Mouse (Mus musculus): ENCODE results near the gene Hpn.

The Hpn gene

DNA sequence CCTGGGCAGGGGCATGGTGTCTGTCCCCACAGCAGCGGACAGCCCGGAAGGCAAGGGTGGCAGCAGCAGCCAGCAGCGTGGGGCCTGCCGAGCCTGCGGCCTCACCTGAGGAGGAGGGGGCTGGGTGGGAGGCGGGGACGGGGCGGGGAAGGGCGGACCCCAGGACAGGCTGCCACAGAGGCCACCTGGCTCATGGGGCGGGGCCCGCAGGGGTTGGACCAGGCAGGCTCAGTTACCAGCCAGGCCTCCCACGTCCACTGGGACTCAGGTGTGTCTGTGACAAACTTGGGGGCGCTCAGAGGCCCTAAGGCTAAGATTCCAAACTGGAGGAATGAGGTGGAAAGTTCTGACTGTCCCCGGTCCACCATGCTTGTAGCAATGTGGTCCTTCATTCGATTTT is at the start of gene Hpn:
TSS of gene Hpn (minus strand) at position 109 of the 400 bp plus-strand sequence.
- DNase-seq (ENCODE audit: low spot score) = no peak

- DNase-seq (ENCODE audit: low spot score) = no peak
Observed at GRCm38 (mm10) chr7:31164748-31165147, 49.7 kb upstream of the Hpn start.

- no peak for DNase-seq (ENCODE audit: low spot score)
Observed at GRCm38 (mm10) chr7:31163666-31164577, 48.8 kb upstream of the Hpn start.

GRCm38 (mm10) chr7:31162324-31162723 is 47.2 kb upstream of the Hpn start:
- no peak for DNase-seq (ENCODE audit: low spot score)

GRCm38 (mm10) chr7:31161831-31162230 is 46.7 kb upstream of the Hpn start:
- no peak for DNase-seq (ENCODE audit: low spot score)

- DNase-seq (ENCODE audit: low spot score) = no peak
Observed at GRCm38 (mm10) chr7:31161246-31161645, 46.2 kb upstream of the Hpn start.

DNA sequence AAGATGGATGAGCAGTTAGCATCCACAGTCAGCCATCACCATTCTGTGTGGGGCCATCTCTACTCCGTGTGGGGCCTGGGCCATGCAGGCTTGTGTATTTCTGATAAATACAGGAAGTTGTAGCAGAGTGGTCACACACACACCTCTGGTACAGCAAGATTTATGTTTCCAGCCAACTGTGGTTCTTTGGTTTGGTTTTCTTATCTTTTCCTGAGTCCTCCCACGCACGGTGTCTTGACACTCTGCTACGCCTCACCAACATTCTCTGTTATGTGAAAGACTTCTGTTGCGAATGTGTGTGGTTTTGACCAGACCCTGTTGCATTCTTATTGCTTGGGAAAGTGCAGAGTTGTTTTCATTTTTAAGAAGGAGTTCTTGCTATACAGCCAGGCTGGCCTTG is 45.7 kb upstream of the Hpn start:
- DNase-seq (ENCODE audit: low spot score) = no peak

DNA sequence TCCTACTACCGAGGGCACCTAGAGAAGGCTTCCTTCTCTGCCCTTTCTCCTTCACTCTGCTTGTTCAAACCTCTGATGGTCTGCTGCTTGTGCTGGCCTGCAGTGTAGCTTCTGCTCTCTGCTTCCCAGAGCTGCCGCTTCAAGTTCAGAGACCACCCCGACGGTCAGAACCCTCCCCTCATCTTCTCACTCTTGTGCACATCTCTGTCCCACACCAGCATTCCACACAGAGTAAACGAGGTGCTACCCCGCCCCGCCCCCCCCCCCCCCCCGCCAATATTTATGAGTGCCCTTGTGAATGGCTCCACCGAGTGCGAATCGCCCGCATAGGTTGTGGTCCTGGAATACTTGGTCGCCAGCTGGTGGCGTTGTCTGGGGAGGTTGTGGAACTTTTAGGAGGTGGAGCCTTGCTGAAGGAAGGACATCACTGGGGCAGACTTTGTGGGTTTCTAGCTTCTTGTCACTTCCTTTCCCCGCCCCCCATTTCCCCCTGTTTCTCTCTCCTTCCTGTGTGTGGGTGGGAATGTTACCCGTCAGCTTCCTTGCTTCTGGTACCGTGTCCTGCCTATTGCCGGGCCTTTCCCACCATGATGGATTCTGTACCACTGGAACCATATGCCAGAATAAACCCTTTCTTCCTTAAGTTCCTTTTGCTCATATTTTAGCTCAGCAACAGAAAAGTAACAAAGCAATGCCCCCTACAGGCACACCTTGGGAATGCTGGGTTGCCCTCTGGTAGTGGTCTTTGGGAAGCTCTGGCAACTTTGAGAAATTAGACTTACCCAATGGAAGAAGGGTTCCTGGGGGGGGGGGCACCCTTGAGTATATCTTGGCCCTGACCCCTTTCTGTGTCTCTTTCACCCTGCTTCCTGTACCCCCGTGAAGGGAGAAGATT is 41.2 kb upstream of the Hpn start:
- DNase-seq (ENCODE audit: low spot score) = no peak

GRCm38 (mm10) chr7:31155296-31156033 is 40.4 kb upstream of the Hpn start, which contains the start of gene Gramd1a:
Gramd1a (minus strand) TSS chr7:31155896.
- no peak for DNase-seq (ENCODE audit: low spot score)

DNA sequence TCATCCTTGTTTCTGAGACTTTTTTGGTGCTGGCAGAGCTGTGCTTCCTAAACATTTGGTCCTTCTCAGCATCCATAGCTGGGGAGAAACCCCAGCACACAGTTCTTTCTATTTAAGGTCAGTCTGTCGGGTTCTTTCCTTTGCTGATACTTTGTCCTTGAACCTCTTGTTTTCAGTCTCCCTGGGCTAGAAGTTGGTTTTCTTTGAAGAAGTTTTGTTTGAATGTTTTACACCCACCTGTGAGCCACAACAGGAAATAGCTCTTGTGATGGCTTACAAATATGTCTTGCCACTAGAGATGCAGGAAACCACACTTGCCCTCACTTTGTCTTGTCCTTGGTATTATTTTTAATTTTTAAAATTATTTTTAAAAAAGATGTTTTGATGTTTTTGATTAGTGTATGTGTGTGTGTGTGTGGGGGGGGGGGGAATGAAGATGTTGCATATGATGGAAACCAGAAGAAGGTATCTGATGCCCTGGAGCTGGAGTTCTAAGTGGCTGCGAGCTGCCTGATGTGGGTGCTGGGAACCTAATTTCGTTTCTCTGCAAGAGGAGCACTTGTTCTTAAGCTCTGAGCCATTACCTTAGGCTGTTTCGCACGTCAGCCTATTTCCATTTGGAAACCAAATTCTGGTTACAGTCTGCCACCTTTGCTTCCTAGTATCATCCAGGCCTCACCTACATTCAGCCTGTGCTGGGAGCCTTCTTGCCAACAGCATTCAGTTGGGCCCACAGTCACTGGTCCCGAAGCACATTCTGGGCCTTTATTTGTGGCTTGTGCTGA is 38.6 kb upstream of the Hpn start:
- DNase-seq (ENCODE audit: low spot score) = no peak

DNA sequence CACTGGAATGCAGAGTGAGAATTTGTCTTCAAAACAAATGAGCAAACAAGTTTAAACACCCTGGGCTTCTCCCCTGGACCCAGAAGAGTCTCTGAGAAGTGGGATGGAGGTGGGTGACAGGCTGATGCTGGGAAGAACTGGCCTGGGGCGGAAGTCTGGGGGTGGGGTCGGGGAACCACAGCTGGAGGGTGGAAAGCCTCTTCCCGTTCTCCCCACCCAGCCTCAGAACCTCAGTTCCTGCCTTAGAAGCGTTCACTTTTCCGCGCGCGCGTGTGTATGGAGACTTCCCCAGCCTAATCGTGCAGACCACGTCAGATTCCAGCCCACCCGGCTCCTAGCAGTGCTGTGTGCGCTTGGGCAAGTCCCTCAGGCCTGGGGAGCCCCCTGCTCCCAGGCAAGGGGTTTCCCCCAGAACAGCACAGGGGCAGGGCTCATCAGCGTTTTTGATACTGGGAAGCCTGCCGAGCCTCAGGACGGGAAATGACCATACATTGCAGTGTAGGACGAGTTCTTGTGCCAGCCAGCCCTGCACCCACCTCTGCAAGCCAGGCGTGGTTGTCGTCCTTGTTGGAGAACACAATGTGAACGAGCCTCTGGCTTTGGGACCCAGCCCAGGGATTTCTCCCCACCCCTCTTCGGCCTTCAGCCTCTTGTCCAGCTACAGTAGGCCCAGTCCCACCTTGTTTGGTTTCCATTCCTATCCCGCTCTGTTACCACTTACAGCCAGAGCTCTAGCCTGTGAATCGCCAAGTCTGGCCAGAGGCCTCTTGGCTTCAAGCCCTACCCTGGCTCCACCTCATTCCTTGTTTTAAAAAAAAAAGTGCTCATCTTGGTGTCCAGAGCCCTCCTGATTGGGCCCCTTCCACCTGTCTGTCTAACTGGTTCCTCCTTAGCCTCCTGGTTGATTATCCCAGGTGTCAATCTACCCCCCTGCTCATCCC is 36.5 kb upstream of the Hpn start:
- peak; percentile 56 for DNase-seq (ENCODE audit: low spot score)

DNA sequence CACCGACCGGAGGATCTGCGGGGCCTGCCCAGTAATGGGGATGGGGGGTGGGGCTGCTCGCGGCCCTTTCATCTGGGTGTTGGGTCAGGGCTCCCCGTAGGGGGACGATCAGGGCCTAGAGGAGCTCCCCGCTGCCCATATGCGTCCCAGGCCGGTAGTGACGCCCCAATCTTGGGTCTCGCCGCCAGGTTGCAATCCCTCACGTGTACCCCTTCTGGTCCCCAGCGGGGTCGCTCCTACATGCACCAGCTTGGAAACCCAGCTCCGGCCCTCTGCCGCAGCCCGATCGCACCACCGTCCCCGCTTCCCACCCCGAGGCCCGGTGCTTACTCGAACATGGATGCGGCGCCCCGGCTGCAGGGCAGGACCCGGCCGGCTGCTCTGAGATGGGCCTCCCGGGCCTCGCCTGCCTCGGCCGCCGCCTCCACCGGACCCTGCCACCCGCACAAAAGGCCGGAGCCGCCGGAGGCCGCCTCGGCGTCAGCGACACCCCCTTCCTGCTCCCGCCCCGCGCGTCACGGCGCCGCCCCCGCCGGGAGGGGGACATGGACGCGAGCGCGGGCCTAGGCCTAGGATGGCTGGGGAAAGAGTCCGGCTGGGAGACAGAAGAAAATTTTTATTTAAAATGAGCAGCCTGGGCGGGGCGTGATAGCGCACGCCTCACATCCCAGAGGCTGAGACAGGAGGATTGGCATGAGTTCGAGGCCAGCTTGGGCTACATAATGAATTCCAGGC is 35.6 kb upstream of the Hpn start:
- DNase-seq (ENCODE audit: low spot score) = peak; percentile 82

DNA sequence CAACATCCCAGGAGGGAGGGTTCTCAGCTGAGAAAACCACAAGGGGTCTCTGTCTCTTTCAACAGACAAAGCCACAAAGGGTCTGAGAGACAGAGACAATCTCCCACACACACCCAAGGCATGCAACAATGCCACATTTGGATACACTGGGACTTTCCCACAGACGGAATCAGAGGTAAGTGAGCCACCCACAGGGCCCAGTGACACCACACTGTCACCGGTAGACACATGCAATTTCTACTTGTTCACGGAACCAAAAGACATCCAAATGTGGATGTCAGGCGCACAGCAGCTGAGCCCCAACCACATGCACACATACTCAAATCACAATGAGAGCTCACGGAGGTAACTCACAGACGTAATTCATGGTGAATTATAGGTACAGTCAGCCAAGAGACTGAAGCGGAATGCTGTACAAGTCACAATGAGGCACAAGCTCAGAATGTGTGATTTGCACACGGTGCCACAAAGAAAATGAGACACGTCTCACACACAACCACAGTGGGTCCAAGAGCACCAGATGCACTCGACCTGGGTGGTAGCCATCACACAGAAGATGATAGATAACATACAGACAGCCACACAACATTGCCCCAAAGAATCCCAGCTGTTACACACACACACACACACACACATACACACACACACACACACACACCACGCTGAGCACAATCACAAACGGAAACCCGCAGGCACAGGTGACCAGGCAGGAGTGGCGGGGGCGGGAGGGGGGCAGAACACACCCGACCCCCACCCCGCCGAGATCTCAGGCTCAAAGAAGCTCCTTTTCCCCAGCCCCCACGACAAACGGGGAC is 34.9 kb upstream of the Hpn start:
- DNase-seq (ENCODE audit: low spot score) = no peak

- DNase-seq (ENCODE audit: low spot score) = no peak
Observed at GRCm38 (mm10) chr7:31149271-31149670, 34.2 kb upstream of the Hpn start.

DNA sequence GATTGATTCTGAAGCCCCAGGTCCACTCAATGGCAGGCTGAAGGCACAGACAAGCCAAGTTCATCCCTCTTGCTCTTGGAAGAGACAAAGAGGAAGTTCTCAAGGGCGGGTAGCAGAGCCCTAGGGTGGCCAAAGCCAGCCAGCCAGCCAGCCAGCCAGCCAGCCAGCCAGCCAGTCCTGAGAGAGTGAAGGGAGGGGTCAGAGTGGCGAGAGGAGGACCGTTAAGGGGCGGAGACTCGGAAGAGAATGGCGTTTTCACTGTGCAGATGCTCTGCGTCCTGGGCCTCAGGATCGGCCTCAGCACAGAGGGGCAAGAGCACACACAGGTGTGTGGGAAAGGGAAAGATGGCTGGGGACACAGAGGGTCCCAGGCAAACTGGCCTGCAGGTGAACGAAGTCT is 33.7 kb upstream of the Hpn start:
- DNase-seq (ENCODE audit: low spot score) = no peak

- DNase-seq (ENCODE audit: low spot score) = no peak
Observed at GRCm38 (mm10) chr7:31148086-31148485, 33.0 kb upstream of the Hpn start.

- DNase-seq (ENCODE audit: low spot score) = no peak
Observed at GRCm38 (mm10) chr7:31145596-31146160, 30.6 kb upstream of the Hpn start.

GRCm38 (mm10) chr7:31144886-31145285 is 29.8 kb upstream of the Hpn start:
- no peak for DNase-seq (ENCODE audit: low spot score)

Measured in ovary, postnatal 10 days (tissue).